Mouse (Mus musculus) thymus, adult 2 months (tissue): ENCODE results near the gene a. TPM values are rescaled to one million over a fixed set of nuclear protein-coding genes. Genes with fewer than 3 reads are reported as not detected.

ENCODE experiments used
- DNase-seq: peaks from one replicate; pipeline ENCODE4 v3.0.0; 2021
- H3K27ac ChIP-seq: fragments of 200-500 bp; 2 replicates; pipeline ENCODE4 v1.5.1; 2012; ENCODE audit warnings: low read length, control low read depth; ENCODE audit not compliant: control insufficient read depth, insufficient read depth
- H3K27me3 ChIP-seq: fragments of 200-500 bp; 2 replicates; pipeline ENCODE4 v1.6.1; 2012; ENCODE audit warnings: mild to moderate bottlenecking, low read length, moderate library complexity, mixed read lengths; ENCODE audit not compliant: control insufficient read depth, insufficient read depth
- H3K36me3 ChIP-seq: fragments of 200-500 bp; 2 replicates; pipeline ENCODE4 v1.6.1; 2012; ENCODE audit warnings: mild to moderate bottlenecking, low read length, moderate library complexity; ENCODE audit not compliant: control insufficient read depth, insufficient read depth
- H3K4me1 ChIP-seq: fragments of 200-500 bp; replicated peaks from 2 replicates; pipeline ENCODE4 v1.6.1; 2012; ENCODE audit warnings: low read length; ENCODE audit not compliant: control insufficient read depth, insufficient read depth
- H3K4me3 ChIP-seq: fragments of 200-500 bp; 2 replicates; pipeline ENCODE4 v1.5.1; 2012; ENCODE audit warnings: mild to moderate bottlenecking, low read length, control low read depth, moderate library complexity; ENCODE audit not compliant: control insufficient read depth, insufficient read depth
- CTCF ChIP-seq: fragments of 200-500 bp; IDR thresholded peaks from 2 replicates; pipeline ENCODE4 v1.5.1; 2012; ENCODE audit warnings: mild to moderate bottlenecking, control low read depth, low read length, moderate library complexity, borderline replicate concordance; ENCODE audit not compliant: control insufficient read depth, poor library complexity, insufficient read depth; ENCODE audit errors: extremely low read depth
- POLR2A ChIP-seq: fragments of 200-500 bp; IDR thresholded peaks from 2 replicates; pipeline ENCODE4 v1.6.1; 2012; ENCODE audit warnings: mild to moderate bottlenecking, low read length, control low read depth, moderate library complexity; ENCODE audit not compliant: control insufficient read depth, poor library complexity, insufficient read depth; ENCODE audit errors: extremely low read depth
- WGBS: fragments of 180-500 bp; shearing (Covaris S2); methylation state at CpG from one replicate; pipeline ENCODE4 v1.1.7; 2018; 5-methylcytosine and 5-hydroxymethylcytosine counted together
- polyA plus RNA-seq: library from polyadenylated mRNA; depleted of rRNA; stranded (reverse); fragments of >200 nt; gene quantifications from 2 replicates; pipeline ENCODE4 v1.2.3, GENCODE M21; 2012

a gene
- polyA plus RNA-seq, 1 experiment = 4.7 TPM

GRCm38 (mm10) chr2:154810821-154811220 lies 19.6 kb downstream of the a start:
- Histone ChIP-seq H3K27ac (no peak overlapping the region), H3K4me1 (0 out of 2 replicates have a peak, but pooled peaks cover 3% of the 10 kb centered on the region), H3K27me3 (no peaks in the 10 kb centered on the region), H3K36me3 (no peaks in the 10 kb centered on the region), H3K4me3 (no peak overlapping the region)
- DNase-seq = no peak
- TF ChIP-seq CTCF (no peak), POLR2A (no peak)
- WGBS = 86% methylated on average over 1 of the region's 1 CpGs

- no peaks in the 10 kb centered on the region for H3K4me1 ChIP-seq
- H3K27ac ChIP-seq = no peak overlapping the region
- no peak for TF ChIP-seq CTCF
- no peak for TF ChIP-seq POLR2A
- WGBS = 97% methylated on average over 2 of the region's 2 CpGs
- H3K27me3 ChIP-seq = no peaks in the 10 kb centered on the region
- no peak for DNase-seq
- no peak overlapping the region for H3K4me3 ChIP-seq
- H3K36me3 ChIP-seq = no peaks in the 10 kb centered on the region
These were observed 22.2 kb downstream of the a start for GRCm38 (mm10) chr2:154813426-154813825.

- Histone ChIP-seq H3K36me3 (peaks cover 5% of the 10 kb centered on the region; the same call in 1 of the 2 replicates), H3K4me3 (no peak overlapping the region), H3K27me3 (no peaks in the 10 kb centered on the region), H3K27ac (no peak overlapping the region), H3K4me1 (no peaks in the 10 kb centered on the region)
- TF ChIP-seq POLR2A (no peak), CTCF (no peak)
- WGBS = 75% methylated on average over 3 of the region's 3 CpGs
- DNase-seq = no peak
These were observed 25.9 kb downstream of the a start for GRCm38 (mm10) chr2:154817089-154817488.

- Histone ChIP-seq H3K27ac (no peak overlapping the region), H3K36me3 (peaks cover 11% of the 10 kb centered on the region), H3K4me3 (no peak overlapping the region), H3K27me3 (no peaks in the 10 kb centered on the region), H3K4me1 (no peaks in the 10 kb centered on the region)
- DNase-seq = peak; percentile 19
- WGBS = 48% methylated on average over 1 of the region's 1 CpGs
- no peak for TF ChIP-seq POLR2A
- TF ChIP-seq CTCF = no peak
These were observed 26.6 kb downstream of the a start for GRCm38 (mm10) chr2:154817788-154818187.

GRCm38 (mm10) chr2:154818599-154818998 lies 27.4 kb downstream of the a start:
- Histone ChIP-seq H3K27ac (no peak overlapping the region), H3K4me1 (no peaks in the 10 kb centered on the region)
- WGBS = 89% methylated on average over 1 of the region's 1 CpGs

GRCm38 (mm10) chr2:154820346-154820745 lies 29.1 kb downstream of the a start:
- no peak overlapping the region for H3K27ac ChIP-seq
- WGBS = 70% methylated on average over 1 of the region's 1 CpGs
- no peaks in the 10 kb centered on the region for H3K27me3 ChIP-seq
- TF ChIP-seq POLR2A (no peak), CTCF (no peak)
- no peak for DNase-seq
- no peak overlapping the region for H3K4me3 ChIP-seq
- H3K4me1 ChIP-seq = no peaks in the 10 kb centered on the region
- H3K36me3 ChIP-seq = peaks cover 11% of the 10 kb centered on the region

More at GRCm38 (mm10) chr2:154818599-154818998, 27.4 kb downstream of the a start:
- no peak for TF ChIP-seq CTCF
- TF ChIP-seq POLR2A = no peak
- Histone ChIP-seq H3K4me3 (no peak overlapping the region), H3K27me3 (no peaks in the 10 kb centered on the region), H3K36me3 (peaks cover 11% of the 10 kb centered on the region)
- DNase-seq = no peak

GRCm38 (mm10) chr2:154826054-154826538 lies 34.9 kb downstream of the a start:
- H3K4me3 ChIP-seq = no peak overlapping the region
- 11% methylated on average over 1 of the region's 1 CpGs for WGBS
- peaks cover 18% of the 10 kb centered on the region for H3K36me3 ChIP-seq
- no peaks in the 10 kb centered on the region for H3K27me3 ChIP-seq
- no peak for TF ChIP-seq POLR2A
- TF ChIP-seq CTCF = no peak
- H3K27ac ChIP-seq = no peak overlapping the region
- DNase-seq = no peak
- 0 out of 2 replicates have a peak, but pooled peaks cover 2% of the 10 kb centered on the region for H3K4me1 ChIP-seq
